Mouse (Mus musculus) retina, postnatal 1 day (tissue): ENCODE measurements around the gene Vps26a.

Experiments used
- DNase-seq: peaks from one replicate; pipeline ENCODE4 v3.0.0-alpha.2; 2012

Vps26a gene

DNA sequence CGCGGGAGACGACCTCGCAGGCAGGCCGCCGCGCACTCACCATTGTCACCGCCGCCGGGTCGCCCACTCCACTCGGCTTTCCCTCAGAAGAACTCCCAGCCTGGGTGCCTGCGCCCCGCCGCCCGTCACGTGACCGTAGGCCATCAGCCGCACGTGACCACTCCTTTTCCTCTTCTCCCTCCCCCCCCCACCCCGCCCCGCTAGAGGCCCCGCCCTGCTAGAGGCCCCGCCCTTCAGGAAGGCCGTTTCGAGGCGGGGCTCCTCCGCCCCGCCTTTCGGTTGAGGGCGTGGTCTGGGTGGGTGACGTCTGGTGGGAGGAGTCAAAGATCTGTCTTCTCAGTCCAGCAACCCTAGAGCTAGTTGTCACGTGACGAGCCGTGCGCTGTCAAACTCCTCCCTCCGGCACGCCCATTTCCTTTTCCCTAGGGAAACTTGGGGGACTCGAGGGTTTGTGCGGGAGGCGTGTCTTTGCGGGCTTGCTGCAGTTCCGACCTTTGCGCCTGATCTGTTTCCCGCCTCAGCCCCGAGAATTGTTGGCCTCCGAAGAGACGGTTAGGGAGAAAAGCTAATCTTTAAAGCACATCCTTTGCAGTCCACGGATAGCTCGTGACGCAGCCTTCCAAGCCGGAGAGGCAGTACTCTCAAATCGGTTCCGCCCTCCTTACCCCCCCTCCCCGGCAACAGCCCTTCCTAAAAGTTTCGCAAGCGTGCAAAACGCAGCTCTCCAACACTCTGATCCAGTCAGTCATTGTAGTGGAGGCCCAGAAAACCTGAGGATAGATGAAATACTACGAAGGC is at the start of gene Vps26a:
Gene Vps26a (minus strand): TSS at position 188 of the 798 bp plus-strand sequence.
- peak; percentile 99 for DNase-seq

DNA sequence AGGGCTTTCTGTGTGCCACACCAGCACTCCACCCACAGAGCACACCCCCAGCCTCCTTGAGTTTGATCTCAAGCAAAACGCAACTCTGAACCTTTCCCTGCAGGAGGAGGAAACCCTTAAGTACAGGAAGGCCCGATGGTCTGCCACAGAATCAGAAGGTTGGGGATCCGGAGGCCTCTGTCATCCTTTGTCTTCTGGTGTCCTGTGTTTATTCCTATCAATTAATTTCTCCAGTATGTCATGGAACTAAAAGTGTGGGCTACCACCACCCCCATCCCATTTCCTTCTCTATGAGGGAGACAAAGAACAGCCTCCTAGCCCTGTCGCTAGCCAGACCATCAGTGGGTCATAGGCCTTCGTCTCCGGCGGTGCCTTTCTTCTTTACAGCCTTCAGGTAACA is 47.9 kb upstream of the Vps26a start:
- DNase-seq, result no peak

DNA sequence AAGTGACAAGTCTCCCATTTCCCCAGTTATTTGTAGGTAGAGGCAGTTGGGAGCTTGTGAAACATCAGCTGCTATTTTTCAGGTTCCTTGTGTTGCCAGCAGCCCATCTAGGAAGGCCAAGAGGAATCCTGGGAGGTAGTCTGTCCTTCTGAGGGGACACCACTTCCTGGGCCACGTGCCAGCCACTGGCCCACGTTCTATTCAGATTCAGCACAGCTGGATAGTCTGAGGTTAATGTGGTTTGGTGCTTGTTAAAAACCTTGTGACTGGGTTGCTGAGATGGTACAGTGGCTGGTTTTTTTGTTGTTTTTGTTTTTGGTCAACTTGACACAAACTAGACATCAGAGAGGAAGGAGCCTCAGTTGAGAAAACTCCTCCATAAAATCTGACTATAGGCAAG is 46.2 kb upstream of the Vps26a start:
- no peak for DNase-seq

DNA sequence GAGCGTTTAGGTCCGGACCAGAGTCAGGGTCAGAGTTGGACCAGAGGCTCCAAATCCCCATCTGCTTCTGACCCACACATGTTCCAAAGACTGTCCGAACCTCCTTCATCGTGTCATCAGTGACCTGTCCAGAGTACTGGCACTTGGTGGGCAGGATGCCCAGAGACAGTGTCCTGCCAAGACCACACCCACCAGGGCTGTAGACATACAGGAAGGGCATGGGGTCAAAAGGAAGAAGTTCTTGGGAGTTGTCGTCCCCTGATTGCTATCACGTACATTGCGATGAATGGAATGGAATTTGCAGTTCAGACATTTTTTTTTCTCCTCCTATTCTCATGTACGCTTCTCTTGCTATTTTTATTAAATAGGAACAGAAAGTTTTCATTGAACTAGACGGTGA is 43.6 kb upstream of the Vps26a start:
- DNase-seq, result no peak

DNA sequence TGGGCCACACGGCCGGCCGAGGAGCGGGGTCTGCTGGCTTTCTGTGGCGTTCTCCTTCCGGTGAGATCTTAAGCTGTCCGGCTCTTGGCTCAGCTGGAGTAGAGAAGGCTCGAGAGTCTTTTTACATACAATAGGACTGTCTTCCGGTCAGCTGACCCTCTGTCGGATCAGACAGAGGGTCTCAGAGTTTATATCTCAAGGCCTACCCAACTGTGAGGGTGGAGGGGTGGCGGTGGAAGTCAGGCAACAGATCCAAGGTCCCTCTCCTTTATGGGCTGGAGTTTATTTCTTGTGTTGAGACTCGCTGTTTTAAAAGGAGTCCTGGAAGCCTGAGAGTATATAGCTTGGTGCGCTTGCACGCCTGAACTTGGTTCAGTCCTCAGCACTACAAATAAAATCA is 40.7 kb upstream of the Vps26a start, which contains the start of gene Srgn:
Gene Srgn (minus strand): TSS at position 101 of the 400 bp plus-strand sequence.
- no peak for DNase-seq

DNA sequence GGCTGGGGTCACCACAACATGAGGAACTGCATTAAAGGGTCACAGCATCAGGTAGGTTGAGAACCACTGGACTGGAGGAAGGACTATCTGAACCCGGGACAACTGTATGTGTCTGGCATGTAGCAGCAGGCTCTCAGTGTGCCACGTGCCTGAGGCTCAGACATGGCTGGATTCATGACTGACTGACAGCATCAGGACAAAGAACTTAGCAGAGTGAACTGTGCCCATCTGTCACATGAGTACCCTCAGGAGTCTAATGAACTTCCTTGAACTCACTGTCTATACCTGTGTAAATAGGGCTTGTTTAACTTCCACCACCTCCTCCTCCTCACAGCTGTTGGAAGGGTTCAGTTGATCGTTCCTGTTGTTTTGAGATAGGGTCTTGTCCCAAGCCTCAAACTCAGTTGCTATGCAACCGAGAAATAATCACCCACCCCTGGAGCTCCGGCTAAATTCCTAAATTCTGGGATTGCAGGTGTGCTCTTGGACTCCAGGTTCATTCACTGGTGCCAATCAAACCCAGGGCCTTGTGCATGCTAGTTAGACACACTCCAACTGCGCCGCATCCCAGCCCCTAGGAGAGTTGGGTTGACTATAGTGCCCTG is 35.8 kb upstream of the Vps26a start:
- no peak for DNase-seq

DNA sequence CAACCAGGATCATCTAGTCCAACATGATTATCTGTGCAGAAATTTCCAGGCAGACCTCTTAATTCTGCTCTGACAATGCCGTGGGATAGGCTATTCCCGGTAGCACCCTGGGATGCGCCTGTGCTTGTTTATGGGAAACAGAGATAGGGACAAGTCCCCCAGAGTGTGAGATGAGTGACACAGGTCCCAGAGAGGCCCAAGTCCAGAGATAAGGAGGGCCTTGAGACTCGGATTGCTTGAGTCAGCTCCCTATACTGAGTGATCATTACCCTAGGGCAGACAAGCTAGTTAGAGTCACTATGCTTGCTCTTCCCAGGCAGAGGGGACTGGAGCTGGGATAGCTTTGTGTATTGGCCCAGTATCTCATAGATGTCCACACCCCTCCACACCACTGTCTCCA is 35.2 kb upstream of the Vps26a start:
- no peak for DNase-seq

DNA sequence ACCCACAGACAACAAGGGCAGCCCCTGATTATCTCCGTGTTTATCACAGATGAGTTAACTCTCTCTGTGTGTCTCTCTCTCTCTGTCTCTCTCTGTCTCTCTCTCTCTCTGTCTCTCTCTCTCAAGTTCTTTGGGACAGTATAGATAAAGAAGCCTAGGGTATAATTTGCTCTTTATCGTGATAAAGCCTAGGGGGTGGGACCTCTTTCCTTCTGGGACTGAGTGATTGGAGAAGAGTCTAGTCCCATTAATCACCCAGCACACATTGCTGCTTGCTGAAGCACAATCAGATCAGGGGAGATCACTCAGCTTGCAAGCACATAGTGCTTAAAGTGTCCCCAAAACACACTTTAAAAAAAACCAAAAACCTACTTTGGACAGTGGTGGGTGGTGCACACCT is 34.3 kb upstream of the Vps26a start:
- DNase-seq, result peak; percentile 55

DNA sequence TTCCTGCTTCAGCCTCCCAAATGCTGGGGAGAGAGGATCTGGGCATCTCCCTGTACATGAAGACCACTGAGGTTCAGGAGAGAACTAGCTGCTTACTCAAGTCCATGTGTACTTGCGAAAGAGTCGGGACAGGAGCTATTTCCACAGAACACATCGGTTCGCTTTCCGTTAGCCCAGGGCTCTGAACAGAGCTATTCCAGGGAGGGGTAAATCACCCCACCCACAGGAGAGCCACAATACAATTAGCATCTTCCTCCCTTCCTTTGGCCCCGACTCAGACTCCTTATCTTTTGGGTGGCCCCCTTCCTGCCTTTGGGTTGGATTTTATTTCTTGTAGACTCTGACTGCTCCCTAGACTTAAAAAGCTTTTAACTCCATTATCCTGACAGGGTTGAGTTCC is 30.9 kb upstream of the Vps26a start:
- DNase-seq, result no peak

DNA sequence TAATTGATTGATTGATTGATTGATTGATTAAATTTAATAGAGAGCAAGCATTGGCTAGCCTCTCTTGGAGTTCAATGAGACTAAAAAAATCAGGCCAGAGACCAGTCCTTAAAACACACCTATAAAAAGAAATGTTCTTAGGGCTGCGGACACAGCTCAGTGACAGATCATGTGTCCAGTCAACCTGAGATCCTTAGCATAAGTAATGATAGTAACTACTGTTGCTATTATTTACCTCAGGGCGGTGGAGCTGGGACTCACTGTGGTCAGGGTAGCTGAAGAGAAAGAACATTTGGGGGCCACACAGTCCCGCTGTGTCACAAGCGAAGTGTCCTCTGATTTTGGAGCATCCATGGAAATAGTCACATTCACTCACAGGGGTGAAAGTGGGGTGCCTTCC is 26.2 kb upstream of the Vps26a start:
- no peak for DNase-seq

DNA sequence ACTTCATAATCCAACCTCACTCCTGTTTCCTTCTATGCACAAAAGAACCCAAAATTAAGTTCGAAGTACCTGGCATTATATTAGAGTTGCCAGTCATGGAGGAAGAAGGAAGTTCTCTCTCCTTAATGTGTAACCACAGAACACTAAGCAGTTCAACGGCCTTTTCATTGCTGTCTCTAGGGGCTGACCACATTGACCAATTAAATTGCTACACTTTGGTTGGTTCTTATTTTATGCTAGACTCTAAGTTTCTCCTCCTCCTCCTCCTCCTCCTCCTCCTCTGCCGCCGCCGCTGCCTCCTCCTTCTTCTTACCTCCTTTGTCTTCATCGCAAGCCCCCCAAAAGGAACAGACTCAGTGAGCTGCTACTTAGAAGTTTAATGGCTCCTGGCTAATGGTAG is 24.9 kb upstream of the Vps26a start:
- DNase-seq, result no peak

DNA sequence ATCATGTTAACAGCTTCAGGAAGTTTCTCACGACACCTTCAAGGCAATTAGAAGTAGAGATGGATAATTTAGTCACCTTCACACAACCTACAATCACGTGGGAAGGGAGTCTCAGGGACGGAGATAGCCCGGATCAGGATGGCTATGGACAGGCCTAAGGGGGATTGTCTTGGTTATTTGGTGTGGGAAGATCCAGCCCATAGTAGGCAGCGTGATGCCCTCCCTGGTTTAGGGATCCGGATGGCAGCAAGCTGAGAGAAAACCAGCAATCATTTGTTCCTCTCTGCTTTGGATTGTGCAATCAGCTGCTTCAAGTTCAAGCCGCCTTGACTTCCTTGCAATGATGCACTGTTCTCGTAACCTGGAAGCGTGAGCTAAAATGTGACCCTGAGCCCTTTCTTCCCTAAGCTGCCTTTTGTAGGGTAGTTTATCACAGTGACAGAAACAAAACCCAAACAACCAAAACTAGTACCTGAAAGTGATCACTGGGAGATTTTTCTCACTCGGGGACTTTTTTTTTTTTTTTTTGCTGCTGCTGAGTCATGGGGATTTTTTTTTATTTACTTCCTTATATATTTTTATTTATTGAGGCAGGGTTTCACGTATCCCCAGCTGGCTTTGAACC is 22.5 kb upstream of the Vps26a start:
- DNase-seq, result no peak

DNA sequence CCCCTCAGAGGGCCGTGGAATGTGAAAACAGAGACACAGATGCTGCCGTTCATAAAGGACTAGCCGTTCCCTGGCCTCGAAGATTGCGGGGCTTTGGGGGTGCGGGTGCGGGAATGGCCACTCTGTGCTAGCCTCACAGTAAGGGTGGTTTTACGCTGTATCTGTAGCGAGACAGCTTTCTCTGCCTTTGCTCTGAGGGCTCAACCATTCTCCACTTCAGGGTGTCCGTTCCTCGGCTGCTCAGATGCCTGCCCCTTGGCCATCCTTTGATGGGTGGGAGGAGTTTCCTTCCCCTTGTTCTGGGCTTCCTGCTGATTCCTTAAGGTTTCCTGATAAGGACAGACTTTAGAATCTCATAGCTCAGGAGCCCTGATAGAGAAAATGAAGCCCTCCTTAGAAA is 21.9 kb upstream of the Vps26a start:
- no peak for DNase-seq

DNA sequence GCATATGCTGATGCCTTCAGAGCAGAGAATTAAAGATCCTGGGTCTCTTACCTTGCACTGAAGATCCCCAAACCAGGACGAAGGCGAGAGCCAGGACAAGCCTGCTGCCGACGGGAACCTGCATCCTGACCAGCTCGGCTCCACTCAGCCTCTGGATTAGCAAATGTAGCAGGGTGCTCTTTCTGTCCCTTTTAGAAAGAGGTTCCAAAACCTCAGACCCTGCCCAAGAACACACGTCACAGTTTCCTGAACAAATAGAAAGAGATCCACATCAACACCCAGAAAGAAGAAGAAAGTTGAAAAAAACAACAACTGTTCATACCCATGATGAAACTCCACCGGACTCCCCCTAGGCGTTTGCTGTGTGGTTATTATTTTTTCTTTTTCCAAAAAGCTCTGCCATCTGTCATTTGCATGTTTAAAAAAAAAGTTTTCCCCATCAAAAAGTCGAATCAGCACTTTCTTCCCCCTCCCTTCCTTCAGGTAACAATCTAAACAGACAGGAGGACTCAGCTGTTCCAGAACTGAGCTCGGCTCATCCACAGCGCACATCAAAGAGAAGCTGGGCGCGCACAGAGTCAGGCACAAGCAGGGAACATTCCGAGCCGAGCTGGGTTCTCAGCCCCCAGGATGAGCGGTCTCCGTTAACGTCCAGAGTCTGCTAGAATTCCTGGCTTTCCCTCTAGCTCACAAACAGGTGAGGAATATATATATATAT is 21.1 kb upstream of the Vps26a start:
- DNase-seq, result no peak

DNA sequence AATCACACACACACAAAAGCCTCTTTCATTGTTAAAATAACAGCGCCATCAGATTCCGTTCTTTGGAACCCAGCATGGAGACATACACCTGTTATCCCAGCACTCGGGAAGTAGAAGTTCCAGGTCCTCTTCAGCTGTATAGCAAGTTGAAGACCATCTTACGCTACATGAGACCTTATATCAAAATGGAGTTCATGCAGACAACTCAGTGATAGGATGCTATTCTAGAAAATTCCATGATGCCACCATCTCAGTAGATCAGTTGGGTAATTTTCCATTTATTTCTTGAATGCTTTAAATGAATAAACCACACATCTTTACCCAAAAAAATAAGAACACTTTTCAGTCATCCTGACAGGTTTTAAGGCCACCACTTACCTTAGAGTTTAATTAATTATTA is 20.5 kb upstream of the Vps26a start:
- no peak for DNase-seq

DNA sequence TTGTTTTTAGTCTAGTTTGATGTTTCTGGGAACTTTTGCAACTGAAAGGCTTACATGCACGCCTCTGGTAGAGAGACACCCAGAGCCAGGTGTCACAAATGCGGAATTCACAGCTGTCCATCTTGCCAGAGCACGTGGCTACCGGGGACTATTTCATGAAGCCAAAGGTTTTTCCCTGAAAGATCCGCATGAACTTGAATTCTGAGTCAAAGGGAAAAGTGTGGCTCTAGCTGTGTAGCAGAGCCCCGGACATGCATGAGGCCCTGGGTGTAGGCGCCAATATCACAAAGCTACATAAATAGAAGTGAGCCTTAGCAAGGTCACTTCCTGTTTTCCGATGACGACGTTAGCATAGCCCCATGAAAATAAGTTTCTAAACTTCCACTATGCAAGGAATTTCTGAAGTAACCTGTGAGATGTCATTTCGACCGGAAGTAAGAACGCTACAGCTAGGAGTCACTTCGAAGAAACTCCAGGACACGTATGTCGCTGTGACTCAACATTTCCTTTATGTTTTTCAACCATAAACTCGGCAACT is 19.5 kb upstream of the Vps26a start:
- DNase-seq, result no peak

DNA sequence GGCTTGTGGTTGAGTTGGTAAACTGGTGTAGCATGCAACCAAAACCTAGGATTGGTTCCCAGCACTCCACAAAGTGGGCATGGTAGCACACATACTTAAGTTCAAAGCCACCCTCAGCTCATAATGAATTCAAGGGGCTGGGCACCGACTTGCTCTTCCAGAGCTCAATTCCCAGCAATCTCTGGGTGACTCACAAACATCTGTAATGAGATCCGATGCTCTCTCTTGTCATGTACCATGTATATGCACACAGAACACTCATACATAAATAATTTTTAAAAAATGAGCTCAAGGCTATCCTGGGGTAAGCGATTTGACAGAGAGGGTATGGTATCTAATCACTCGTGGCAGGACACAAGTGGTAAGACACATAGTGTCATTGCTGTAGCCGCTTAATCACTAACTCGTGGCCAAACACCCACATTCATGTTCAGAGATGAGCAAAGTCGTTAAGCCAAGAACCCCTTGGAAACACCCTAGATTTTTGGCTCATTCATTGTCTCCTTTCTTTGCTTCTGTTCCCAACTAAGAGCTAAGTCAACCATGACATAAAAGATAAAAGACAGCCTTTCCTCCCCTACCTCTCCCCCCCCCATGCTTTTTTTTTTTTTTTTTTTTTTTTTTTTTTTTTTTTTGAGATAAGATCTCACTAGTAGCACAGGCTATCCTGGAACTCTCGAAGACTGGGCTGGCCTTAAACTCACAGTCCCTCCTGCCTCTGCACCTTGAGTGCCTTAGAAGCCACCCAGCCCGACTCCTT is 18.8 kb upstream of the Vps26a start:
- no peak for DNase-seq

DNA sequence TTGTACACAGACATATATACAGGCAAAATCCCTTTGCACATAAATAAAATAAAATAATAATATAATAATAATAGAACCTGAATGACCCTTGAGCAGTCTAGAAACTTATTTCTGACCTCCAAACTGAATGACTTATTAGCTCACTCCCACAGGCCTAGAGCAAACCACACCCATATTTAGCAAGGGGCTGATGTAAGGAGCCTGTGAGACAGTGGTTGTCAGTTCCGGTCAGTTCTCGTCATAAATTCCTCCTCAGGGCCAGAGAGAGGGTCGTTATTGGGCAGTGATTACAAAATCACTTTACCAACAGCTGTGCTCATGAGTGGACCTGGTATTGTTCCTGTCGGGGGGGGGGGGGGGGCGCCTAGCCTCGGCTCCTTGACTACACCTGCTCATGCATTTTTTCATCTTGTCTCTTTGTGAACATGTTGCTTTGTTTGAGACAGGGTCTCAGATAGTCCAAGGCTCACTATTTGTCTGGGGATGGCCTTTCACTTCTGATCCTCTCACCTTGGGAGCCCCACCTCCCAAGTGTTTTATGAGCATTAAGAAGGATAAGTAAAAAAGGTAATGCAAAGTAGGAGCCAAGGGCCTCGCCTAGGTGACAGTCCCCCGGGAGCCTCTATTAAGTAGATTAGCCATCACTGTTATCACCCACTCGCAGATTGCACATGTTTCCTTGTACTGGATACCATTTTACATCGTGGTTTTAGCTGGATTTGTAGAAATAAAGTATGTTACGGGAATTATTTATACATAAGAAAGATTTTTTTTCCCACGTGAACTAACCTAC is 17.4 kb upstream of the Vps26a start:
- DNase-seq, result no peak

DNA sequence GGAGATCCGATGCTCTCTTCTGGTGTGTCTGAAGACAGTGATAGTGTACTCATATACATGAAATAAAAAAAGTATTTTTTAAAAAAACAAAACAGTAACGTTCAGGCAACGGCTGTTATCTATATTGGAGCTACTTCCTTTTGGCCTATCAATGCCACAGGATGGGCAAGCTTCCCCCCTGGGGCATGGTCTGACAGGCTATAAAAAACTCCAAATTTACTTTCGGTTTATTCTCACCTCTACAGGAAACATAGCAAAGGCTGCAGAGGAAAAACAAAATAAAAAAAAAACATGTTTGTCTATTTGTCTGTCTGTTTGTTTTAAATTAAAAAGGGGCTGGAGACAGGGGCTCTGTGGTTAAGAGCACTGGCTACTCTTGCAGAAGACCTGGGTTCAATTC is 16.7 kb upstream of the Vps26a start:
- no peak for DNase-seq

DNA sequence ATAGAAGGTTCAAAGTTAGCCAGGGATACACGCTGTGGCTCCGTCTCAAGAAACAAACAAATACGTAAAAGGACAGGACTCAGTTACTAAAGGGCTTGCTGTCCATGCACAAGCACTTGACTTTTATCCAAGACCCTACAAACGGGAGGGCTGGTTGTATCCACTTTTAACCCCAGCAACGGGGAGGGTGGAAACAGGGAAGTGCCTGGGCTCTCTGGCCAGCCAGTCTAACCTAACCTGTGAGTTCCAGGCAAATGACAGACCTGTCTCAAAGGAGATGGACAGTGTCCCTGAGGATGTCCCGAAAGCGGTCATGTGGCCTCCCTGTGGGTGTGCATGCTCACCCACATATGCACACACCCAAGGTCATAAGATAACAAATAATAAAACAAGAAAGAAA is 15.3 kb upstream of the Vps26a start:
- DNase-seq, result no peak

DNA sequence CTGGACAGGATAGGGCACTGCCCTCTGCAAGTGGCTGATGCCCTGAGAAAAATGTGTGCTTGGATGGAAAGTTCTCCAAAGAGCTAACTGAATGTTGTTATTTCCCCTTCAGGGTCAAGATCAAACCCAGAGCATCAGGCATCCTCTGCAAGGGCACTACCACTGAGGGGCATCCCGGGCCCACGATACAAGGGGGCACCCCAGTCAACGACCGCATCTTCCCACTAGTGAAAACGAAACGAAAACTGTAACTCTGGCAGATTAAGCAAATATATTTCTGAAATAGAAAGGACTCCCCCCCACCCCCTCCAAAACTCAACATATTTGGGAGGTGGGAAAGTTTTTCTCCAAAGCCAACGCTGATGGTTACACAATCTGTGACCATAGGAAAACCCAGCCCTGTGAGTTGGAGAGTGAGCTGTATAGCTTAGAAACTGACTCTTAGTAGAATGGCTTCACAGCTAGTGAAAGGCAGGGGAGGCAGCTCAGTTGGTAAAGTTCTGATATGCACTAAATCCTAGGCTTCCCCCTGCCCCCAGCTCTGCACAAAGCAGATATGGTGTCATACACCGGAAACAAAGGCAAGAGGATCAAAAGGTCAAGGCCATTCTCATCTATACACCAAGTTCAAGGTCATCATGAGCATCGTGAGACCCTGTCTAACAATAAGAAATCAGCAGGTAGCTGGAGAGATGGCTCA is 14.5 kb upstream of the Vps26a start:
- no peak for DNase-seq
